Mouse (Mus musculus) testis, adult 2 months (tissue): ENCODE measurements around the gene Faim. TPM values are rescaled to one million over a fixed set of nuclear protein-coding genes. Genes with fewer than 3 reads are reported as not detected.

Source experiments
- H3K27ac ChIP-seq: fragments of 200-500 bp; 2 replicates; pipeline ENCODE4 v1.5.1; 2012; ENCODE audit warnings: low read depth, low read length; ENCODE audit not compliant: control insufficient read depth, insufficient read depth
- H3K27me3 ChIP-seq: fragments of 200-500 bp; 2 replicates; pipeline ENCODE4 v1.6.1; 2012; ENCODE audit warnings: mild to moderate bottlenecking, low read length, moderate library complexity; ENCODE audit not compliant: control insufficient read depth, insufficient read depth
- H3K36me3 ChIP-seq: fragments of 200-500 bp; 2 replicates; pipeline ENCODE4 v1.6.1; 2012; ENCODE audit warnings: mild to moderate bottlenecking, low read length; ENCODE audit not compliant: control insufficient read depth, insufficient read depth
- H3K4me1 ChIP-seq: fragments of 200-500 bp; 2 replicates; pipeline ENCODE4 v1.6.1; 2012; ENCODE audit warnings: low read length; ENCODE audit not compliant: control insufficient read depth, insufficient read depth
- H3K4me3 ChIP-seq: fragments of 200-500 bp; 2 replicates; pipeline ENCODE4 v1.5.1; 2012; ENCODE audit warnings: low read depth, mild to moderate bottlenecking, low read length, moderate library complexity, mixed read lengths; ENCODE audit not compliant: control insufficient read depth
- CTCF ChIP-seq: fragments of 200-500 bp; IDR thresholded peaks from 2 replicates; pipeline ENCODE4 v1.5.1; 2012; ENCODE audit warnings: low read depth, mild to moderate bottlenecking, inconsistent platforms, low read length, moderate library complexity; ENCODE audit not compliant: control insufficient read depth, insufficient read depth, insufficient replicate concordance
- POLR2A ChIP-seq: fragments of 200-500 bp; IDR thresholded peaks from 2 replicates; pipeline ENCODE4 v1.6.1; 2012; ENCODE audit warnings: low read depth, mild to moderate bottlenecking, inconsistent platforms, low read length, moderate library complexity; ENCODE audit not compliant: control insufficient read depth
- polyA plus RNA-seq: library from polyadenylated mRNA; depleted of rRNA; stranded (reverse); fragments of >200 nt; gene quantifications from 2 replicates; pipeline ENCODE4 v1.2.3, GENCODE M21; 2012

Faim gene
- polyA plus RNA-seq, 1 experiment: 5.6 TPM

DNA sequence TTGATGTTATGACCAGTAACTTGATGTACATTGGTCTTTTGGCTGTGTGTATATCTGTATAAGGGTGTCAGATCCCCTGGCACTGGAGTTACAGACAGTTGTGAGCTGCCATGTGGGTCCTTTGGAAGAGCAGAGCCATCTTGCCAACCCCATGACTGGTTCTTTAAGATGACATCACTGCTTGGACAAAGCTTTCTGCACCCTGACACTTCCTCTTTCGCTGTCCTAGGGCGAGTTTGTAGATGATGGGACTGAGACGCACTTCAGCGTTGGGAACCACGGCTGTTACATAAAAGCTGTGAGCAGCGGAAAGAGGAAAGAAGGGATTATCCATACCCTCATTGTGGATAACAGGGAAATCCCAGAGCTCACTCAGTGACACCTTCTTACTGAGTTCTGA is 15.2 kb downstream of the Faim start:
- H3K4me1 ChIP-seq: no peaks in the 10 kb centered on the region
- H3K4me3 ChIP-seq: no peak overlapping the region
- H3K27ac ChIP-seq: no peak overlapping the region
- TF ChIP-seq CTCF (no peak), POLR2A (no peak)
- no peaks in the 10 kb centered on the region for H3K36me3 ChIP-seq
- H3K27me3 ChIP-seq: no peaks in the 10 kb centered on the region

DNA sequence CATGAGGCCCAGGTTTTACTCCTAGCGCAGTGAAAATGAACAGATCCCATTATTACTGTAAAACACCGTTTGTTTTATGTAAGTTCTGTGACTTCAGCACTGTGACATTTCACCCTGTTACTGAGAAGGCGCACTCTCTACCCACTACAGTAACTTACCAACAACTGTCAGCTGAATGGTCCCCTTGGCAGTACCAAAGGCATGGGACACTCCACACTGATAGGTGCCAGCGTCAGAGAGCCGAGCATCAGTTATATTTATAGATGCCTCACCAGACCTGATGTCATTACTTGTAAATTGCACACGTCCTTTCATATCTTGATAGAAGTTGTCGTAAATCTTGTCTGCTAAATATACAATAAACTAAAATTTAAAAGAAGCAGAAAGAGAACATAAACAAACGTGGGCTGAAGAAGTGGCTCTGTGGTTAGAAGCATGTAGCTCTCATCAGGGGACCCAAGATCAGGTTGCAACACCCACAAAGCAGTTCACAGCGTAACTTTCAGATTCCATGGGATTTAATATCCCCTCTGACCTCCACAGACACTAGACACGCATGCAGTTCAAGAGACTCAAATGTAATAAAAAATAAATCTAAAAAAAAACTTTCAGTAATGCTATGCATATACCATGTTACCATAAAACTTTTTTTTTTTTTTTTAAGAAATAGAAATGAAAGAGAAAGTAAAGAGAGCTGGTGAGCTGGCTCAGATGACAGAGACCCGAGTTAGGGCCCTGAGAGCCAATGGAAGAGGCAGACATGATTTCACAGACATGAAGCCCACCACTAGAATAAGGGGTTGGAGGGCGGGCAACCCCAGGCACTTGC is 23.1 kb downstream of the Faim start:
- Histone ChIP-seq H3K27me3 (no peaks in the 10 kb centered on the region), H3K4me3 (no peak overlapping the region), H3K4me1 (no peaks in the 10 kb centered on the region), H3K36me3 (no peaks in the 10 kb centered on the region), H3K27ac (no peak overlapping the region)
- TF ChIP-seq POLR2A (no peak), CTCF (no peak)

DNA sequence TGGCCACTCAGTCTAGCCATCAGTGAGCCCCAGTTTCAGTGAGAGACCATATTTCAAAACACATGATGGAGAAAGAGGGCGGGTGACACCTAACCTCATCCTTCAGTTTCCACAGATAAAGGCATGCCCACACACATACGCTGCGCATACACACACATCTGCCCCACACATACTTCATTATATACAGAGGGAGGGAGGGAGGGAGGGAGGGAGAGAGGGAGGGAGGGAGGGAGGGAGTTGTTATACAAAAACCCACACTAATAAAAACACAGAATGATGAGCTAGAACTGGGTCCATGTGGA is 23.7 kb downstream of the Faim start:
- Histone ChIP-seq H3K36me3 (no peaks in the 10 kb centered on the region), H3K27ac (no peak overlapping the region), H3K4me3 (no peak overlapping the region), H3K27me3 (no peaks in the 10 kb centered on the region), H3K4me1 (no peaks in the 10 kb centered on the region)
- TF ChIP-seq CTCF (no peak), POLR2A (no peak)

DNA sequence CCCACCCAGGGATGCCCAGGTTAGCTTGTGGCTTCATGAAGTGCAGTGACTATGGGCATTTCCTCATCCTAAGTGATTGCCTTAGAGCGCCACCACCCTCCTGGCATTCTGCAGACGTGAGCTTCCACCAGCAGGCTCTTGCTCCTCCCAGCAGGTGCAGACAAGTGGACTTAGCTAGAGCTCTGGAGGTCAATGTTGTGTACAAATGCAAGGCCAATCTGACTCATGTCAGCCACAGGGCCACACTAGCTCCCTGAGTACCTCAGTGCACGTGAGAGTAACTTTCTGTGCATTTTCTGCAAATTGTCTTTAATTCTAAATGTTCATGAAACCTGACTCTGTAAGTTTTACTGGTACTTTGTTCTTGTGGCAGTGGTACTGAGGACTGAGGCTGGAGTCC is 30.1 kb downstream of the Faim start:
- Histone ChIP-seq H3K27me3 (no peaks in the 10 kb centered on the region), H3K27ac (no peak overlapping the region), H3K4me1 (no peaks in the 10 kb centered on the region), H3K36me3 (no peaks in the 10 kb centered on the region), H3K4me3 (no peak overlapping the region)
- TF ChIP-seq POLR2A (no peak), CTCF (no peak)

DNA sequence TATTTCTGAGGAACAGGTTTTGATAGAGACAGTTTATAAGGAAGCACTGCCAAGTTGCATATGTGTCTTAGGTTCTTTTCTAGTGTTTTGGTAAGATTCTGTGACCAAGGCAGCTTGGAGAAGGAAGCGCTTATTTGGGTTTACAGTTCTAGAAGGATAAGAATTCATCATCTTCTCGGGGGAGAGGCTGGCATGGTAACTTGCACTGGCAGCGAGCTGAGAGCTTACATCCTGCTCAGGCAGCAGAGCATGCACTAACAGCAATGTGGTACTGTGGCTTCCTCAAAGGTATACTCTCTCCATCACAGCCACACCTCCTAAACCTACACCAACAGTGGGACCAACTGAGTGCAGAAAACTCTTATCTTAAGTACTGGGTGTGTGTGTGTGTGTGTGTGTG is 30.6 kb downstream of the Faim start:
- Histone ChIP-seq H3K4me3 (no peak overlapping the region), H3K27ac (no peak overlapping the region), H3K27me3 (no peaks in the 10 kb centered on the region), H3K4me1 (no peaks in the 10 kb centered on the region), H3K36me3 (no peaks in the 10 kb centered on the region)
- TF ChIP-seq POLR2A (no peak), CTCF (no peak)

DNA sequence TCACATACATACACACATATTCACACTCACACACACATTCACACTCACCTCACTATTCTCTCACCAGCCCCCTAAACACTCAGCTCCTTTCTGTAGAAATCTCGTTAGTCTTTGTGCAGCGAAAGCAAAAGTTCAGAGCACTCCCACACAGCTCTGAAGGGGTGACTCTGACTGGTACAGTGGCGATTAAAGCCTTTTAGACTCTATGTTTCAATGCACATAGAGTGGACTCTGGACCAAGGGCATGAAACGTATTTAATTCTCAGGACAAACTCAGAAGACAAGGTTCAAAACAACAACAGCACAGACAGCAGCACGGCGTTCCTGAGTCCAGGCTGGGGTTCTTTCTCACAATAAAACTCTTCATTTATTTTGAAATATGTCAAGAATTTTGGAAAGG is 31.5 kb downstream of the Faim start:
- Histone ChIP-seq H3K4me1 (no peaks in the 10 kb centered on the region), H3K27ac (no peak overlapping the region), H3K27me3 (no peaks in the 10 kb centered on the region), H3K4me3 (no peak overlapping the region), H3K36me3 (no peaks in the 10 kb centered on the region)
- TF ChIP-seq CTCF (no peak), POLR2A (no peak)

DNA sequence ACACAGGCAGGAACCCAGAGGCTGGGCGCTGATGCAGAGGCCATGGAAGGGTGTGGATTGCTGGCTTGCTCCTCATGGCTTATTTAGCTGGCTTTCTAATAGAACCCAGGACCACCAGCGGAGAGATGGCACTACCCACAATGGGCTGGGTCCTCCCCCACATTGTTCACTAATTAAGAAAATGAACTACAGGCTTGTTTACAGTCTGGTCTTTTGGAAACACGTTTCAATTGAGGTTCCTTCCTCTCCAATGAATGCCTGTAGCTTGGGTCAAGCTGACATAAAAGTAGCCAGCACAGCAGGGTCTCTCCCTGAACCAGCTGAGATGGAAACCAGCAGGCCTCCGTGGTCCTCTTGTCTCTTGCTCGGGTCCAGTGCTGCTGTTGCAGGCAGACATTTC is 35.0 kb downstream of the Faim start:
- Histone ChIP-seq H3K4me3 (no peak overlapping the region), H3K4me1 (no peaks in the 10 kb centered on the region), H3K27me3 (no peaks in the 10 kb centered on the region), H3K27ac (no peak overlapping the region), H3K36me3 (no peaks in the 10 kb centered on the region)
- no peak for TF ChIP-seq POLR2A
- no peak for TF ChIP-seq CTCF
